Mouse (Mus musculus) midbrain, embryonic 16.5 days (tissue): ENCODE results near the gene Mrps14. TPM values are rescaled to one million over a fixed set of nuclear protein-coding genes. Genes with fewer than 3 reads are reported as not detected.

Experiments used
- ATAC-seq: fragments of 200-750 bp; cut with Nextera tagmentation; 2 replicates; pipeline ENCODE4 v1.8.0; 2017; ENCODE audit warnings: moderate TSS enrichment
- H3K27ac ChIP-seq: fragments of 300-500 bp; sonication (generic); 2 replicates; pipeline ENCODE4 v1.5.1; 2014; ENCODE audit warnings: mild to moderate bottlenecking, low read length, mixed read lengths
- H3K27me3 ChIP-seq: fragments of 300-500 bp; sonication (generic); 2 replicates; pipeline ENCODE4 v1.6.1; 2014; ENCODE audit warnings: low read depth, low read length, mixed read lengths; ENCODE audit not compliant: control insufficient read depth, insufficient read depth
- H3K36me3 ChIP-seq: fragments of 300-500 bp; sonication (generic); 2 replicates; pipeline ENCODE4 v1.6.1; 2014; ENCODE audit warnings: mild to moderate bottlenecking, low read length, moderate library complexity, mixed read lengths; ENCODE audit not compliant: control insufficient read depth, insufficient read depth
- H3K4me1 ChIP-seq: fragments of 300-500 bp; sonication (generic); 2 replicates; pipeline ENCODE4 v1.6.1; 2014; ENCODE audit warnings: mild to moderate bottlenecking, low read length, mixed read lengths; ENCODE audit not compliant: control insufficient read depth, insufficient read depth
- H3K4me2 ChIP-seq: fragments of 300-500 bp; sonication (generic); 2 replicates; pipeline ENCODE4 v1.6.1; 2014; ENCODE audit warnings: mild to moderate bottlenecking, low read length, mixed read lengths
- H3K4me3 ChIP-seq: fragments of 300-500 bp; sonication (generic); 2 replicates; pipeline ENCODE4 v1.5.1; 2014; ENCODE audit warnings: low read depth, mild to moderate bottlenecking, low read length, moderate library complexity, mixed read lengths
- H3K9ac ChIP-seq: fragments of 300-500 bp; sonication (generic); 2 replicates; pipeline ENCODE4 v1.6.1; 2014; ENCODE audit warnings: low read depth, low read length, mixed read lengths
- H3K9me3 ChIP-seq: fragments of 300-500 bp; sonication (generic); replicated peaks from 2 replicates; pipeline ENCODE4 v1.6.1; 2014; ENCODE audit warnings: mild to moderate bottlenecking, low read length, mixed read lengths; ENCODE audit not compliant: control insufficient read depth, poor library complexity, severe bottlenecking
- WGBS: fragments of 180-500 bp; shearing (Covaris S2); extraction: QIAGEN DNeasy Blood & Tissue Kit; methylation state at CpG from one replicate; pipeline ENCODE4 v1.1.7; 2014; 5-methylcytosine and 5-hydroxymethylcytosine counted together
- polyA plus RNA-seq: library from polyadenylated mRNA; unstranded; fragments of >200 nt; fragmentation: Nextera tagmentation; extraction: Ambion mirVana; gene quantifications from 2 replicates; pipeline ENCODE4 v1.2.1, GENCODE M21; 2015

Gene Mrps14
- polyA plus RNA-seq, 1 experiment from 2014 or later, result 128 TPM

DNA sequence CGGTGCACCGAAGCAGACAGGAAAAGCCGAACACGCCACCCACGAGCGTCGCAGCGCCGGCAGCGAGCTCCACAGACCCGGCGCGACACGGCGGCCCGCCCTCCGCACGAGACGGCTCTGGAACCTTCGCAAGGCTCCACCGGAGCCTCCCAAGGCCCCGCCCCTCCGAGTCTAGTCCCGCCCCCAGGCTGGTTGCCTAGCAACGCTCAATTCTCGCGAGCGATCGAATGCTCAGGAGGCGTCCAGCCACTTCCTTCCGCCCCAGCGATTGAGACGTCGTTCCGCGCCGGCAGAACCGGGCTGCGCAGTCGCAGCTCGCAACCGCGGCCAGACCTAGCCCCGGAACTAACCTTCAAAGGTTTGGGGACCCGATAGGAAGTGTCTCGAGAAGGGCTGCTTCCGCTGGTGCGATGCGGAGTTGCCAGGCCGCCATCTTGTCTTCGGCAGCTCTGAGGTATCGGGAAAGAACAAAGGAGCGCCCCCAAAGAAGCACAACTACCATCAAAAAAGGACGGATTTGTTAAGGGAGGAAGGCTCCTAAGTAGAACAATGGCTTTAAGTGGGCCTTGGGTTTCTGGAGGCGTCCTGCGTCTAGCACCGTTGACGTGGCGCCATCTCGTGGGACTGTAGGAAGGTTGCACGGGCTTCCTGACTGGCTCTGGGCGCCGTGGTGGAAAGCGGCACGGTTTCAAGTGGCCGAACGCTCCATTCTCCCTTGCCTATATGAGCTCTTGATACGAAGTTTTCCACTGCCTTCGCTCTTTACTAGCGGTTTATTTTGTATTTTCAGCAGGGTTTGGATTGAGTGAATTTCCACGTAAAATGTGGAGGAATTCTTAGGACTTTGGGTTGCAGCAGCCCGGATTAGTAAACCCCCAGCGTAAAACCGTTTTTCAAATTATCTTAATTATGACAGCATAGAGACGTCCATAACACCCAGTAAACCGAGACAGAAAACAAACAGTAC, 18.0 kb downstream of the Mrps14 start, which contains the start of gene Cacybp:
Gene Cacybp, minus strand, starts transcription at position 173 of the 967 bp plus-strand sequence.
- Histone ChIP-seq H3K9ac (peak within 1 kb of the TSS; percentile 96), H3K4me1 (peaks cover 28% of the 10 kb centered on the region), H3K27me3 (no peaks in the 10 kb centered on the region), H3K9me3 (no peaks in the 10 kb centered on the region), H3K36me3 (no peaks in the 10 kb centered on the region), H3K27ac (peak within 1 kb of the TSS; percentile 99), H3K4me3 (peak within 1 kb of the TSS; percentile 97), H3K4me2 (peak within 1 kb of the TSS; percentile 85)
- peak; percentile 98 for ATAC-seq
- under 1% methylated on average over 71 of the region's 76 CpGs for WGBS

DNA sequence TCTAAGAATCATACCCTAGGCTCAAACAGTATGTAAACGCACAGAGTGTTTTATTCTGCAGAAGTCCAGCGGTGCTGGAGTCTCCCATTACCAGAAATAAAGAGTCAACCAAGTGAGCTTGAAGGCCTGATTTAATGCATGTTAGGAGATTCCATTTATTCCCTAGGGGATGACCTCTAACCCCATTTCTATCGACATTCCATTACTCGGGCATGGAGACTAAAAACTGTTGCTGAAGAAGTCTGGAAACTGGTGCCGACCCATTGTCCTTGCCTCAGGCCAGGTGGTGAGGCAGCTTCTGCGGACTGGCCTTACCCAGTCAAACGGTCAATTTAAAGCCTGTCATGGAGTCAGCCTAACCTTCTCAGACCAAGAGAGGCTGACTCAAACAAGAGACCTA, 19.2 kb downstream of the Mrps14 start:
- ATAC-seq, result no peak
- H3K27ac ChIP-seq, result peak overlapping the region; percentile 99
- H3K9me3 ChIP-seq, result no peaks in the 10 kb centered on the region
- H3K4me3 ChIP-seq, result no peak overlapping the region
- H3K36me3 ChIP-seq, result no peaks in the 10 kb centered on the region
- no peaks in the 10 kb centered on the region for H3K27me3 ChIP-seq
- peaks cover 28% of the 10 kb centered on the region for H3K4me1 ChIP-seq
- H3K4me2 ChIP-seq, result peak overlapping the region; percentile 81; the same call in 1 of the 2 replicates
- no peak overlapping the region for H3K9ac ChIP-seq
- 84% methylated on average over 7 of the region's 7 CpGs for WGBS

DNA sequence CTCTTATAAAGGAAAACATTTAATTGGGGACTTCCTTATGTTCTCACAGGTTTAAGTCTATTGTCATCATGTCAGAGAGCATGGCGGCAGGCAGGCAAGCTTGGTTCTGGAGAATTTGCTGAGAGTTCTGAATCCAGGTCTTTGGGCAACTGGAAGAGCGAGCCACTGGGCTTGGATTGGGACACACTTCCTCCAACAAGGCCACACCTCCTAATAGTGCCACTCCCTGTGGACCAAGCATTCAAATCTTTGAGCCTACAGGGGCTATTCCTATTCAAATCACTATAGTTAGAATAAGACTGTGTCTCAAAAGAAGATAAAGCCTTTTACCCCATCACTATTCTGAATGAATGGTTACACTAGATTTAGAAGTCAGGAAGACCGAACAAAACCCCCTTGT, 22.9 kb downstream of the Mrps14 start:
- Histone ChIP-seq H3K4me2 (no peak overlapping the region), H3K4me3 (no peak overlapping the region), H3K27ac (no peak overlapping the region), H3K27me3 (no peaks in the 10 kb centered on the region), H3K36me3 (no peaks in the 10 kb centered on the region), H3K4me1 (peaks cover 5% of the 10 kb centered on the region), H3K9me3 (no peaks in the 10 kb centered on the region), H3K9ac (no peak overlapping the region)
- 90% methylated on average over 3 of the region's 3 CpGs for WGBS
- ATAC-seq, result no peak

DNA sequence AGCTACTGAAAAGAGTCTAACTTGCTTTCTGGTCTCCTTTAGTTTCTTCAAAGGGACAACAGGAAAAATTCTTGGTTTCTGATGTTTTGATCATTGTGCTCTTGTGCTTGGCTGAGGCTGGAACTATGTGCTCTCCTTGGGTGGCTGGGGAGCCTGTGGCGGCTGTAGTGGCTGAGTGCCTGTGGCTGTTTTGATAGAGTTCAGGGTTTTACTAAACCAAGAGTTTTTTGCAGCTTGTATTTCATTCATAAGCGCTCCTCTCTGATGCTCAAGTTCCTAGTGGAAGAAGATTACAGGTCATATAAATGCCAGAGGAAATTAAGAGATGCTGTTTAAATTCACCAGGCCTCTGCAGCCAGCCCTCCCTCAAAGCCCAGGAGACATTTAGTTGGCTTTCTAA, 29.1 kb downstream of the Mrps14 start:
- no peaks in the 10 kb centered on the region for H3K9me3 ChIP-seq

DNA sequence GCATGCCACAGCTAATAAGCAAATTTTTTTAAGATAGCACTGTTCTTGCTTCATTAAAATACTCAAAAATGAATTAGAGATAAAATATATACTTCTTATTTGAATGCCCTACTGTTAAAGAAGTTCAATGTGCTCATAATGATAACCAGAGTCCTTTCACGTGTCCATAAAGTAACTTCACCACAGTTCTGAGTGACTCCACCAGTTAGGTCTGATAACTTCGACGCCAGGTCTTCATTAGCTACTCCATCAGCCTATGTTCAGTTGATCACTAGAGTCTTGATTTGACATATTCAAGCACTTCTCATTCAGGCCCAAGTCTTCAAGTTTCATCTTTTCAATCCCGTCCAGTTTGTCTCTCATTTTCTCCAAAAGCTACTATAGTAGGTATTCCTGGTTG, 32.2 kb downstream of the Mrps14 start:
- 92% methylated on average over 4 of the region's 4 CpGs for WGBS
- no peaks in the 10 kb centered on the region for H3K9me3 ChIP-seq
- peaks cover 8% of the 10 kb centered on the region for H3K36me3 ChIP-seq
- H3K27ac ChIP-seq, result no peak overlapping the region
- no peak overlapping the region for H3K4me3 ChIP-seq
- ATAC-seq, result no peak
- H3K9ac ChIP-seq, result no peak overlapping the region
- H3K4me1 ChIP-seq, result no peaks in the 10 kb centered on the region
- H3K4me2 ChIP-seq, result no peak overlapping the region
- H3K27me3 ChIP-seq, result no peaks in the 10 kb centered on the region

More for the DNA sequence above, 29.1 kb downstream of the Mrps14 start:
- no peaks in the 10 kb centered on the region for H3K27me3 ChIP-seq
- ATAC-seq, result no peak
- no peak overlapping the region for H3K4me3 ChIP-seq
- H3K27ac ChIP-seq, result no peak overlapping the region
- no peak overlapping the region for H3K4me2 ChIP-seq
- H3K4me1 ChIP-seq, result no peaks in the 10 kb centered on the region
- H3K36me3 ChIP-seq, result peaks cover 8% of the 10 kb centered on the region
- H3K9ac ChIP-seq, result no peak overlapping the region
- WGBS, result 76% methylated on average over 2 of the region's 2 CpGs

DNA sequence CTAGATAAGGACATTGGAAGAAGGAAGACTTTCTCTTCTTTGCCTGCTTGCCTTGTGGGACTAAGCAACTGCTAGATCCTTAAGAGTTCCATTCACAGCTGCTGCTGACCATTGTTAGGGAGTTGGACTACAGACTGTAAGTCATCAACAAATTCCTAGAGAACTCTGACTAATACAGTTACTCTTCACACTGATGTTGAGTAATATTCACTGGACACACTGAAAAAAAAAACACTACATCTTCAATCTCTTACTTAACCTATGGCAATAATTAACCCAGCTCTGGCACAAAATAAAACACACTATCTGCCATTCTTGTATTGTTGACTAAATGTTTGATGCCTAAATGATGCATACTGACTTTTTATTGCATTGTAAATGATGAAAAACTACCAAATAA, 32.8 kb downstream of the Mrps14 start:
- no peak overlapping the region for H3K4me3 ChIP-seq
- H3K27ac ChIP-seq, result no peak overlapping the region
- H3K4me2 ChIP-seq, result no peak overlapping the region
- no peak overlapping the region for H3K9ac ChIP-seq
- H3K27me3 ChIP-seq, result no peaks in the 10 kb centered on the region
- no peak for ATAC-seq
- H3K4me1 ChIP-seq, result no peaks in the 10 kb centered on the region
- peaks cover 8% of the 10 kb centered on the region for H3K36me3 ChIP-seq
- H3K9me3 ChIP-seq, result no peaks in the 10 kb centered on the region

DNA sequence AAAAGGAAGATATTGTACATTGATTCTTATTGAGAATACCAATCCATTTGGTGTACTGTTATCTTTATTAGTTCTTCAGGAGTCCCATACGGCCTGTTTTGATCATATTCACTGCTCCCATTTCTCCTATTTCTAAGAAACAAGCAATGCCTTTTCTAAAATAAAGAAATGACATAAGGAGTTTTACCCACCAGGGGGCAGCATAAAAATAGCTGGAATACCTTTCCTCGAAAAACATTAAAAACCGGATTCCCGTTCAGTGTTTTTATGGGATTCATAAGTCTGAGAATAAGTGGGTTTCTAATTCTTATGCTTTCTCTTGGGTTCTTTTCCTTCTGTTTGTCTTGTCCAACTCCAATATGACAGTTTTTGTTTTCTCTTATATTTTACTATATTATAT, 36.0 kb downstream of the Mrps14 start:
- Histone ChIP-seq H3K9me3 (no peaks in the 10 kb centered on the region), H3K4me1 (no peaks in the 10 kb centered on the region), H3K4me3 (no peak overlapping the region), H3K36me3 (peaks cover 4% of the 10 kb centered on the region), H3K27ac (no peak overlapping the region), H3K4me2 (no peak overlapping the region), H3K27me3 (no peaks in the 10 kb centered on the region), H3K9ac (no peak overlapping the region)
- no peak for ATAC-seq
- WGBS, result 51% methylated on average over 4 of the region's 4 CpGs

DNA sequence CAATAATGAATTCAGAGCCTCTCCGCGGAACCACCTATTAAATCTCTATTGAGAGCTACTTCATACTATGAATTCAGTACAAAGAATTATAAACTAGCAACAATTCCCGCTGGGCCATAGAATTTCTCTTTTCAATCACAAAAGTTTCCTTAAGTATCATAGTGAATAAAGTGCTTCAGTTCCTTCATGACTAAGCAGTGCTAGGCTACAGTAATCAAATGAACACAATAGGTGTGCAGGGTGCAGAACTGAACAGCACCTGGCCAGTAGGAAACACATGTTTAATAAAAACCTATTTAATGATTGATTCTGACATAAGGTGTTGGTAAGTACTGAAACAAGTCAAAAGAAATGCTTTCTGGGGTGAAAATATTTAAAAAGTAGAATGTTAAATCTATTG, 37.1 kb downstream of the Mrps14 start:
- 37% methylated on average over 3 of the region's 3 CpGs for WGBS
- H3K27me3 ChIP-seq, result no peaks in the 10 kb centered on the region
- H3K27ac ChIP-seq, result no peak overlapping the region
- no peaks in the 10 kb centered on the region for H3K4me1 ChIP-seq
- H3K9ac ChIP-seq, result no peak overlapping the region
- ATAC-seq, result no peak
- H3K4me2 ChIP-seq, result no peak overlapping the region
- H3K9me3 ChIP-seq, result no peaks in the 10 kb centered on the region
- H3K4me3 ChIP-seq, result no peak overlapping the region
- H3K36me3 ChIP-seq, result peaks cover 2% of the 10 kb centered on the region; the same call in 1 of the 2 replicates

DNA sequence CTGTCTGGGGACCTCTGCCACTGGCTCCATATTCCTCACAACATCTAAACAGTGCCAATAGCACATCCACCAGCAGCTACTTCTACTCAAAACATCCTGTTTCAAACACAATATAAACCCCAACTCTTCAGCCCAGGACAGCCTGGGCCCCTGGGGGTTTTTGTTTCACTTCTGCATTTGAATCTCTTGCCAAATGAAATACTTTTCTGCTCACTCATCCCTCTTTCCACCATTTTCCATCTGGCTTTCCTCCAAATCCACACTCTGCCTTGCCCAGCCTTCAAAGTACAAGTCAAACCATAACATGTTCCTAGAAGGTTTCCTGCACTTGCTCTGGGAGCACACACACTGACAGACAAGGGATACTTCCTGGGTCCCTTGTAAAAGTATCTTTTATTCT, 38.9 kb downstream of the Mrps14 start:
- no peak overlapping the region for H3K27ac ChIP-seq
- peaks cover 6% of the 10 kb centered on the region; the same call in 1 of the 2 replicates for H3K36me3 ChIP-seq
- H3K9ac ChIP-seq, result no peak overlapping the region
- no peaks in the 10 kb centered on the region for H3K9me3 ChIP-seq
- no peaks in the 10 kb centered on the region for H3K4me1 ChIP-seq
- H3K4me2 ChIP-seq, result no peak overlapping the region
- no peaks in the 10 kb centered on the region for H3K27me3 ChIP-seq
- H3K4me3 ChIP-seq, result no peak overlapping the region
- no peak for ATAC-seq
